Mouse (Mus musculus) cerebellum, postnatal 10 days (tissue): Measurements from ENCODE around the gene Gabra6.

Experiments
- DNase-seq, 2 experiments: peaks; one replicate each; pipeline ENCODE4 v3.0.0; 2021; ENCODE audit warnings: mixed read lengths in 2 of 2

Gene Gabra6

GRCm38 (mm10) chr11:42320882-42321281 lies at the start of gene Gabra6:
Gene Gabra6 (minus strand): TSS chr11:42321072.
- DNase-seq, result peak; percentile 75 to 81

GRCm38 (mm10) chr11:42365544-42365943 lies 44.7 kb upstream of the Gabra6 start:
- no peak for DNase-seq

GRCm38 (mm10) chr11:42332121-42332520 lies 11.2 kb upstream of the Gabra6 start:
- no peak for DNase-seq

- no peak for DNase-seq
Measured at GRCm38 (mm10) chr11:42326262-42326661, 5.4 kb upstream of the Gabra6 start.

GRCm38 (mm10) chr11:42321560-42321959 lies 688 bp upstream of the Gabra6 start:
- DNase-seq, result no peak

GRCm38 (mm10) chr11:42319521-42319920 lies 1.4 kb downstream of the Gabra6 start:
- no peak for DNase-seq

- DNase-seq, result peak; percentile 36 to 39
Measured at GRCm38 (mm10) chr11:42319101-42319500, 1.8 kb downstream of the Gabra6 start.

GRCm38 (mm10) chr11:42317985-42318384 lies 2.9 kb downstream of the Gabra6 start:
- no peak for DNase-seq

GRCm38 (mm10) chr11:42314850-42315249 lies 6.0 kb downstream of the Gabra6 start:
- peak; percentile 40 to 43 for DNase-seq

- peak; percentile 36 to 49 for DNase-seq
Measured at GRCm38 (mm10) chr11:42310892-42311291, 10.0 kb downstream of the Gabra6 start.

GRCm38 (mm10) chr11:42309086-42309485 lies 11.8 kb downstream of the Gabra6 start:
- DNase-seq, result no peak

GRCm38 (mm10) chr11:42306095-42306494 lies 14.8 kb downstream of the Gabra6 start:
- peak; percentile 44 to 46 for DNase-seq

GRCm38 (mm10) chr11:42258978-42259377 lies 61.9 kb downstream of the Gabra6 start:
- DNase-seq, result no peak
